Mouse (Mus musculus): ENCODE measurements around the gene Amfr.

Gene Amfr

DNA sequence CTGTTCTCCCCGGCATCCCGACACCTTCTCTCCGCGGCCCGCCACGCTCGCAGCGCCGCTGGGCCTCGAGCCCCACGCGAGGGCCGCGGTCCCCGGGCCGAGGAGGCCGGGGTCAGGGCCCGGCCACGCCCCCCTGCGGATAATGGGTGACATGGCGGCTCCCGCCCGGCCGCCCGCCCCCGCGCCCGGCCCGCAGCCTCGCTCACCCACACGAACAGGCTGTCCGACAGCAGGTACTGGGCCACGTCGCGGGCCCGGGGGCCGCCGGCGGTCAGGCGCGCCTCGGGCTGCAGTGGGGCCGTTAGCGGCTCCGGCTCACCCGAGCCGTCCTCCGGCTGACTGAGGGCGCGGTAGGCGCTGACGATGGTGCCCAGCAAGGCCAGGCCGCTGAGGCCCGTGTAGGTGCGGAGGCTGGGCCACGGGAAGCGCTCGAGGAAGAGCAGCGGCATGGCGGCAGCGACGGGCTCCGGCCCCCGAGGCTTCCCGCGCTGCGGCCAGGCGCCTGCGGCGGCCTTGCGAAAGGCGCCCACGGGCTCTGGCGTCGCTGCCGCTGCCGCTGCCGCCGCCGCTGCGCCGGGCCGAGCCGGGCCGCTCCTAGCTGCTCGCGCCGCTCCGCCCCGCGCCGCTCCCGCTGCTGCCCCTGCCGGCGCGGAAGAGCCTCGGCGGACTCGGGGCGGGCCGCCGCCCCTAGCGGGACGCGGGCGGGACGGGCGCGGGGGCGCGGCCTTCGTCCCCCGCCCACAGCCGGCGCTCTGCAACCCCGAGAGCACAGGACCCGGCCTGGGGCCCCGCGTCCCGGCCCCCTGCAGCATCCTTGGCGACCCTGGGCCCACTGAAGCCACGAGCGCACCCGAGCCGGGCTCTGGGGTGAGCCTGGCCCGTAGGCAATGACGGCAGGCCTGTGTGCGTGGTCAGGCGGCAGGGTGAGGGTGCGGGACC lies at the start of gene Amfr:
Gene Amfr, minus strand, starts transcription at position 830 of the 939 bp plus-strand sequence.
- peak; percentile 79 to 87 for DNase-seq

DNA sequence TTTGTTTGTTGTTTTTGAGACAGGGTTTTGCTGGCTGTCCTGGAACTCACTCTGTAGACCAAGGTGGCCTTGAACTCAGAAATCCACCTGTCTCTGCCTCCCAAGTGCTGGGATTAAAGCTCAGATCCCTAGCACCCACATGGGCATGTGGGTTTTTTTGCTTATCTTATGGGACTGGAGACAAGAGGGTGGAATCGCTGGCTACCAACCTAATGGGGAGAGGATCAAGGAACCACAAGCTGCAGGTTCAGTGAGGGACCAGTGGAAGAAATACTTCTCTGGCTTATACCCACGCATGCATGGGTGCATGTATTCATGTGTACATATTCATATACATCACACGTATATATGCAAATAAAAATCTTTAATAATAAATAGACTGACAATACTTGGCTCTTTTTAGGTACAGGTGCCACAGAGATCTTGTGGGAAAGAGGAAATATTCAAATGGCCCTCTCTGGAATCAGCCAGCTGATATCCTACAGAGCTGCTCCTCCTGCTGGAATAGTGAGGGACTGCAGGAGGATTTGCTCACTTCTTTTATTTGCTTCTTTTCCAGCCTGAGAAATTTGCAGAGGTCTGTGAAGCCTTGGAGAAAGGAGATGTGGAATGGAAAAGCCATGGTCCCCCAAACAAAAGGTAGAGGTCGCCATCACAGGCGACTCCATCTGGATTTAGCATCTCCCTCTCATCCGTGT lies 44.7 kb upstream of the Amfr start:
- peak in 1 of 2 experiments; percentile 60 for DNase-seq

DNA sequence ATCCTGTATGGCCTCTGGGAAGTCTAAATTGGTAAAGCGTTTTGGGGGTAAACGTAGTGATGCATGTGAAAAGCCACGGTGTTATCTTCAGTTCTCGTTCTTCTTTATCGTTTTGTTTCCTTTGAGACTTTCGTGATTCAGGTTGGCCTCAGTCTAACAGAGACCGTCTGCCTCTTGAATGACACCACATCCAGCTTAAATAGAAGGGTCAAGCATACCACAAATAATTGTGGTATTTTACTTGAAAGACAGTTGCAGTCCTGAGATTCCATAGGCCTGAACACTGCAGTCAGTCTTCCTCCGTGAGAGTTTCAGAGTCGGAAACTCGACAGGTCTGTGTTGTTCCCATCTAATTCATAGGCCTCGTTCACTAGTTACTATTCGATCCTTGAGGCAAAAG lies 40.1 kb upstream of the Amfr start:
- no peak for DNase-seq

DNA sequence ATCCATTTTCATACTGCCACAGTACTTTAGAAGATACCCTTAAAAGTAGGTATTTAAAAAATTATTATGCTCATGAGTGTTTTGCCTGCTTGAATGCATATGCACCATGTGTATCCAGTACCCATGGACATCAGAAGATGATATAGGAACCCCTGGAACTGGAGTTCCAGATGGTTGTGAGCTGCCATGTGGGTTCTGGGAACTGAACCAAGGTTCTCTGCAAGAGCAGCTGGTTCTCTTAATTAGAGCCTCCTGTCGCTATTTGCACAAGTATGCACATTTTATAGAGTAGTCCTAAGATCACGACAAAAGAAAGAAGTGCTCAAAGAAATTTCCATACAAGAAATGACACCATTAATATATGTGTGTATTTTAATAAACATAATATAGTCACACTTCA lies 35.2 kb upstream of the Amfr start:
- DNase-seq, result peak in 1 of 2 experiments; percentile 33

DNA sequence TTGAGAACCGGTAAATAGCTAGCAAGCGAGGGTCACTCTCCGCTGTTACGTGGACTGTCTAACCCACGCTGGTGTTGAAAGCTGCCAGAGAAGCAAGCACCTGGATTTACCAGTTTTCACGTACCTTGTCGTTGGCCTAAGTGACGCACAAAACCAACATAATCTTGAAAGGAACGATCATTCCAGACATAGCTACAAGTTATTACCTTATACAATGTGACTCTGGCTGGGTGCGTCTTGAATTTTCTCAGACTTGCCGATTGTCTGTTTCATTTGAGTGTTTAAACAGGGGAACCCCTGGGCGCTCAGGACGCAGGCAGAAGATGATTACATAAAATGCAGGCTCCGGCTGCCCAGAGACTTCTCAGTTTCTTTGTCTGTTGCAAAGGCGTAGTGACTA lies 25.2 kb upstream of the Amfr start:
- peak in 1 of 2 experiments; percentile 9 for DNase-seq

DNA sequence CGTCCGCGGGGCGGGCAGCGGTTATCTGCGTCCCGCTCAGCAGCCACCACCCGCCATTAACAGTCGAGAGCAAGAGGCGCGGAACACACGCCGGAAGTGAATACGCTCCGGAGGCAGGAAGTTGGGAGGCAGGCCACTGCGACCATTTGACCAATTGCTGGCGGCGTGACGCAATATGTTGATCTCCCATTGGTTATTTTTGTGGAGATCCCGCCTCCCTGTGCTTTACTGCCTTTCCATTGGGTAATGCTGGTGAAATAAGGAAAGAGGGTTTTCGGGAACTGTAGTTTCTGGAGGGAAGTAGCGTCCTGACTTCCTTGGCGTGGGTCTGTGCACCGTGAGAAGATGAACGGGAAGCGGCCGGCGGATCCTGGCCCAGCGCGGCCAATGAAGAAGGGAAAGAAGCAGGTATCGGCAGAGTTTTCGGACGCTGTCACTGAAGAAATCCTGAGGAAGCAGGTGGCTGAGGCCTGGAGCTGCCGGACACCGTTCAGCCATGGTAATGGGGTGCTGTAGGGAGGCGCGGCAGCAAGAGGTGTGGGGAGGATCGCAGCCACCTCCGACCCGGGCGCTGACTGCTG lies 24.4 kb upstream of the Amfr start, which contains the start of the genes Nudt21 and Ogfod1:
Gene Nudt21, minus strand, starts transcription at position 88 of the 581 bp plus-strand sequence.
Gene Ogfod1, plus strand, starts transcription at position 255 of the 581 bp plus-strand sequence.
- peak; percentile 95 for DNase-seq

DNA sequence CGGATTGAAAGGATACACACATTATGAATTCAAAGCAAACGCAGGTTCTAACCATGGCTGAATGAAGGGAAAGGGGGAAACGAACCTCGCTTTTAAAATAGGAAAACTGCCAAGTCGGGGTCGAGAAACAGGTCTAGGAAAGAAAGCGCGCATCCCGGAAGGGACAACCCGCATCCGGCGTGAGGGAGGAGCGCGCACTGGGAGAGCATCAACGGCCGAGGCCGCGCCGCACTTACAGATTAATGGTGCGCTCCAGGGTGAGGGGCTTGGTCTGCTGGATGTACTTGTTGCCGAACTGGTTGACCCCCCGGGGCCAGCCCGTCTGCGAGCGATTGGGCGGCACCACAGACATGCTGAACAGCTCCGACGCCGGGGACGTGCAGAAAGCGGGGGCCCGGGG lies 23.9 kb upstream of the Amfr start:
- DNase-seq, result peak; percentile 74 to 80

DNA sequence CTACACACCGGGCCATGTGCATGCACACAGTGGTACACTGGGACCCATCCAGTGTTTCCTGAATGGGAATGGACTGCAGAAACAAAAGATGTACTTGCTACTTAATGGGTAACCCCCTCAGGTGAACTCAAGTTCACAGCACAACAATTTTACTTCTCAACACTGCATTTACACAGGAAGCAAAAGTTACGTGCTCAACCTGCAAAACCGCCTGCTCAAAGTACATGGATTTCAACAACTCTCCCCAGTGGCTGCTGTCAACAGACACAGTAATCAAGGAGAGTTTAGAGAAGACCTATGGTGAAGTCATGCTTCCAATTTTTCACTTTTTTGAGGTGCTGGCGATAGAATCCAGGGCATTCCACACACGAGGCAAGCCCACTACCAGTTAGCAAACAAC lies 22.6 kb upstream of the Amfr start:
- no peak for DNase-seq

DNA sequence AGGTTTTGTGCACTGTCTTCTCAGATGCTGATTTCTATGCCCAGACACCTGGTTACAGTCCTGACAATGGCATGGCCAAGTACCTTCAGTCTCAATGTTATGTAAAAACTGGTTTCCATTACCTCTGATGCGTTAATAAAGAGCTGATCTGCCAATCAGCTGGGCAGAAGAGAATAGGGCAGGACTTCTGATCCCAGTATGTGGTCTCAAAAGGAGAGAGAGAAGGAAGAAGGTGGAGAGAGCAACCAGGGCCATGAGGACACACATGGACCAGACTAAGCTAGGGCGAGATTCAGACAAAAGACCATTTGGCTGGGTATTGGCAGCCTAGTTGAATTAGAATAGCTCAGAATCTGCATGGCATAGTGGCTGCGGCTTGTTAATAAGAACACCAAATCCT lies 21.0 kb upstream of the Amfr start:
- DNase-seq, result no peak

DNA sequence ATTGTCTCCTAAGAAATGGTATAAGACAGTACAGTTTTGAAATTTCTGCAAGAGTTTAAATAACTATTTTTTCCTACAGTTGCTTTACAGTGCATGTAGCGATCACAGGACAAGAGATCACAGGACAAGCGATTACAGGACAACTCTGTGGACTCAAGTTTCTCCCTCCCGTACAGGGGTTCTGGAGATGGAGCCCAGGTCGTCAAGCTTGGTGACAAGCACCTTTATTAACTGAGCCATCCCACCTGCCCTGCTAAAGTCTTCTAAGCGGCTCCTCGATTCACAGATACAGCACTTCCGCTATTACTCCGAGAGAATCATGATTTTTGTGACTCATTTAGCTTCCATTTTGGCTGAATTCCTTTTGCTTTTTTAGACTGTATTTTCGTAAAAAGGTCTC lies 17.1 kb upstream of the Amfr start:
- no peak for DNase-seq

DNA sequence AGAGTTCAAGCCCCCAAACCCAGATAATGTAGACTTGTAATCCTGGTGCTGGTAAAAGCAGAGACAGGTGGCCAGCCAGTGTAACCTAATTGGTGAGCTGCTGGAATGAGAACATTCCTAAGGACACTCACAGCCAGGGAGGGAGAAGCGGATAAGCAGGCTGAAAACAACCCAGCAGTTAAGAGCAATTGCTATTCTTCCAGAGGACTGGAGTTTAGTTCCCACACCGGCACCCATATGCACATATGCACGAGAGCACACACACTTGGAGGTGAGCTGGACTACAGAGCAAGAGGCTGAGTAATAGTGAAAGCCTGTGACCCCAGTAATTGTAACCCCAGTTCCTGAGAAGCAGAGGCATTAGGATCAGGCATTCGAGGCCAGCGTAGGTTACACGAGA lies 11.3 kb upstream of the Amfr start:
- DNase-seq, result no peak

DNA sequence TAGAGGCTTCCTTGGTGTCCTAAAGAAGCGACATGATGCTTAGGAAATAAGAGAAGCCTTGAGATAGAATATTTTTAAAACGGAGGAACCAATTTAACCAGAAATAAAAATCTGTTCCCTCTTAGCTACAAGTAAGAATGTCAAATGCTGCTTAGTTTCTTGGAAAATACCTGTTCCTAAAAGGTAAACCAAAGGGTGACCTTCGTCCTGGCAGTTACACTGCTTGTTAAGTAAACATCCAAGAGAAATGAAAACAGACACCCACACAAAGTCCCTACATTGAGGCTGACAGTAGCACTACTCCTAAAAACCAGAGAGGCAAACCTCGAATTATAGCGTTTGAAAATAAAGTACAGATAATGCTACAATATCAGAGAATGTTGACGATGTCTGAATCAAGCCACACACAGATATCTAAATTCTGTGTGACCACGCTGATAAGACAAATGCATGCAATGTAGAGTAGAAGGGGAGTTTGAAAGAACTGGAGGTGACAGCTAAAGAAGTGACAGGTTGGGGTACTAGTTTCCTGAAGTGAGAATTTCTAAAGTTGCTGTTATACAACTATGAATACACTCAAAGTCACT lies 477 bp upstream of the Amfr start:
- no peak for DNase-seq

DNA sequence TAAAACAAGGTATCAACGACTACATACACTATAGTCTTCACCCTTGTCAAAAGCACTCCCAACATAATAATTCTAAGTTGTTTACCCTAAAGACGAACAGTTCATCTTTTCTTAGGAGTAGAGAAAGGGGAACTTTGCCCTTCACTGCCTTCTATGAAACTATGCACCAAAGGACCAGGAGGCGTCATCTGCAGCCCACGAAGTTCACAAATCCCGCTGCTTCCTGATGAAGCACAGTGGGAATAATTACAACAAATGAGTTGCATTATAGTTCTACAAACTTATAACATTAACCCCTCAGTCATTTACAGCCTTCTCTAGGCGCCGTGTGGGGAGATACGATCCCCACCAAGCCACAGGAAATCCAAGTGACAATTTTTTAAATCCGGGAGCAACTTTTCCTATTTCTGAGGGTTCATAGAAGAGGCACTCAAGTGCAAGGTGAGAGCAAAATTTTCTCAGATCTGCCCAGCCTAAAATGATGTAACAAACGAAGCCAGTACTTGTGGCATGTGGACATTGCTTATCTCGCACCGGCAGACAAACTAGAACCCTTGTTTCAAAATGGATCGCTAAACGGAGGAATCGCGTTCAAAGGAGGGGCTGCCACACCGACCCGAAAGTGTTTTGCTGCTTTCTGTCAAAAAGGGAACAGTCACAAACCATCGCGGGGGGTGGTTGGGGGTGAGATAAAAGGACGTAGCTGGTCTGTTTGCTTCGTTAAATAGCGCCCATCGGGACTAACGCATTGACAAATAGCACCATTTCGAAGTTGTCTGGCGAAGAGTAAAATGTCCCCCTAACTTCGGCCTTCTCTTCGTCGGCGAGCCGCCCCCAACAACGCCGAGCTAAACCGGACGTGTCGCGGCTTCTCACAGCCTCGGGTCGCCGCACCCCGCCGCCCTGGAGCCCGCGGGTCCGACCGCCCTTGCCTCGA lies 1.3 kb downstream of the Amfr start:
- DNase-seq, result no peak

DNA sequence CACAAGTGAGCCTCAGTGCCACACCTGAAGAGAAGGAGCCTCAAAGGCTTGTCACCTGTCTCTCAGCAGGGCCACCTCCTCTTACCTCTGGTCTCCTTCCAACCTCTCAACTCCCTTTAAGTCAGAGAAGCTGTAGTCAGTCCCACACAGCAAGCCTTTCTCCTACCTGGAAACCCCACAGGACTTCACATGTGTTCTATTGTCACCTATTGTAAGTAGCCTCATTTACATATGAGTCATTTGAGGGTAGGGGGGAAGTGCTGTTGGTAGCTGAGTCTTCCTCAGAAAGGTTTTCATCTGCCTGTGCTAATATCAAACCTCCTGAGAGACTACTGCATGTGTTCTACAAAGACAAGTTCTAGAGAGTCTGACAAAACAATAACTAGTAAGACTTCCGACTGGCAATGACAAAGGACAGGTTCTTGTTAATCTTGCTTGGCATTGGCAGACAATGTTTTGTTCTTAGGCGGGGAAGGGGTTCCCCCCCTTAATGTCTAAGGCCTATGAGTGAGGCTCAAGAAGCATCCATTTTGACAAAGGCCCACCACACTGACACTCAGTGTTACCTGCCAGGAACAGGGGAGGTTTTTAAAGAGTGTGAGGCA lies 2.4 kb downstream of the Amfr start:
- no peak for DNase-seq

DNA sequence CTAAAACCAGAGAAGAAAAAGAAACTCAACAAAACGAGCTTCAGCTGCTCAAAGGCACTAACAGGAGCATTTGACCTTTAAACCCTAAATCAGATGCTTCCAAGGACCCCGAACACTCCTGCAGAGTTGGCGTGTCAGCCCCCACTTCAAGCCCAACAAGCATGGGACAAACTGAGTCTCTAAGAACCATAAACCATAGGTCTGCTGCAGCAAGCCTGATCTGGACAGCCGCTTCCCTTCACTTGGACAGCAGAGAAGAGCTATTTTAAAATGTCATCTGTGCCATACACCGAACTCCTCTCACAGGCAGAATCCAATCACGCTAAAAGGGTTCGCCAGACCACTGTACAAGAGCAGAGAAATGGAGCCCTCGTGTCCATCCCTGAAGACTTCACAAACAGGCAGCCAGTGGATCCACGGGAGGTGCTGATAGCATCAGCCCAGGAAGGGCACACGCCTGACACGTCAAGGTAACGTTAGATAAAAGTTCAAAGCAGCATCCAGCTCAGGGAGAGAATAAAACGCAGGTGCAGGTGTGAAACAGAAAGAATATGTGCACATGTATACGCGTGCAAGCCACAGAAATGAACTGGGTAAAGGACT lies 3.3 kb downstream of the Amfr start:
- no peak for DNase-seq

DNA sequence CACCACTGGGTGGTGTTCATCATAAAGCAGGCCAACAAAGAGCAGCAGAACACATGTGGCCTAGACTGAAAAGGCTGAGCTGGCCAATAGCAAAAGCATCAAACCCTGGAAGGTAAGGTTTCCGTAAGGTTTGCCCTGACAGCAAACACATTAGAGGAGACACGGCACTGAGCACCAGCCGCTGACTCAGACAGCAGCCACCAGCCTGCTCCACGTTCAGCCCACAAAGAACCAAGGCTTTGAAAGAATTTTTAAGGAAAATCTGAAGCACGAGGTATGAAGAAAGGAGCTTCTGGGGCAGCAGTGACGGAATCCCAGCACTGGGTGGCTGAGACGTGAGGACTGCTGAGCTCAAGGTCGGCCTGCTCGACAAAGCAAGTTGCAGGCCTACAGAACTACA lies 8.5 kb downstream of the Amfr start:
- DNase-seq, result no peak

DNA sequence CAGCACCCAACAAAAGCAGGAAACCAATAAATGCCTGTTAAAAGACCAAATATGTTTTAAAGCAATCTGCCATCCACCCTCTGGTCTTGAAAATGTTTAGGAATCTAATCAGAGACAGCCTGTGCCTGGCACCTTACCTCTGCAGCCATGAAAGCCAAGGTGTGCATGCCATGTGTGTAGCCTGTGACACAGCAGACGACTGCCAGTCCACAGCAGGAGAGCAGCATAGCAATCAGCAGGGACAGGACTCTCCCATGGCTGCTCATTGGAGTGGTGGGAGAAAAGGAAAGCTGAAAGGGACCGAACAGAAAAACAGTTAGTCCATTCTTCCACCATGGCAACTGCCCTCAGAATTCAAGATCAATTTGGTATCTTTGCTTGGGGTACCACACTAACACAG lies 13.7 kb downstream of the Amfr start:
- DNase-seq, result no peak

DNA sequence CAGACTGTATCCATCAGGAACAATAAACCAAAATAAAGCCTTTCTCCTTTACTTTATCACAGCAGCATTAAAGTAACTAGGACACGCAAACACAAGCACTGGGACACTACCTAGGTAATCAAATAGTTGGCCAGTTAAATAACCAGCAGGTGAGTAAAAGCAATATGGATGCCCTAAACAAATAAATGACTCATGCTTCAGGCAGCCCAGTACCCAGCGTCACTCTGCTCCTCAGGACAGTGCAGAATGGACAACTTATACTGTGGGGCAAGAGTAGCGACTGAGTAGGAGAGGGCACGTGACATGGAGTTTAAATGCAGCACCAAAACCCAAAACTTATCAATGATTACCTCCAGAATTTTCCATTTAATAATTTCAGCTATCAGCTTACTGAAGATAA lies 22.9 kb downstream of the Amfr start:
- DNase-seq, result no peak

DNA sequence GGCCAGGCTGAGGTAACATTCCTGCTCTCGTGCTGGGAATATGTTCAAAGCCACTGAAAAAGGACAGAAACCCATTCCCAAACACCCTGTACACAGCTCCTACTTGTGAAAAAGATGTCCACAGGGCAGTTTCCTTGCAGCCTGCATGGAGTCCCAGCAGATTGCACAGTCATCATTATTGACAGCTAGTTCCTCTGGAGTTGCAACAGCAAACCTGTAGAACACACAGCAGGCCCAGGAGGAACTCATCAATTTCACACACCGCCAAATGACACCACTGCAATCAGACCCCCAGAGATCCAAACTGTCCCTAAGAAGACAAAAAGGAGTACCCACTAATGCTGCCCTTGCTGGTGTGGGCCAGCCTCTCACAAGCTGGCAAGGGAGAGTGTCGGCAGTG lies 27.9 kb downstream of the Amfr start:
- DNase-seq, result no peak

DNA sequence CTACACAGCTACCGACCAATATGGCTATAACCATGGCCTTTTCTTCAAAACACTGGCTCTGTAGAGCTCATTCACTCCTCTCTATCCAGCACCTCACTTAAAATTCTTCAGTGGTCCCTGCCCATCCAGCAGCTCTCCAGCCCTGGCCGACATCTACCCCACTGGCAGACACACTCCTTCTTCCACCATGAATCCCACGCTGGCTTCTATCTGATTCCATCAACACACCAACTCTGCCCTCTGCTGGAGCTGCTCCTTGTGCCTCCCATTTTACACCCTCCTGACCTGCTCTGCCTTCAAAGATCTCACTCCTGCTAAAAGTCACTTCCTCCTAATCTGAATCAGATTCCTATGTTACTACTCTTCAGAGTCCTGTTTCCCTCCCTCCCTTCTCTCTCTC lies 28.8 kb downstream of the Amfr start:
- DNase-seq, result no peak

DNA sequence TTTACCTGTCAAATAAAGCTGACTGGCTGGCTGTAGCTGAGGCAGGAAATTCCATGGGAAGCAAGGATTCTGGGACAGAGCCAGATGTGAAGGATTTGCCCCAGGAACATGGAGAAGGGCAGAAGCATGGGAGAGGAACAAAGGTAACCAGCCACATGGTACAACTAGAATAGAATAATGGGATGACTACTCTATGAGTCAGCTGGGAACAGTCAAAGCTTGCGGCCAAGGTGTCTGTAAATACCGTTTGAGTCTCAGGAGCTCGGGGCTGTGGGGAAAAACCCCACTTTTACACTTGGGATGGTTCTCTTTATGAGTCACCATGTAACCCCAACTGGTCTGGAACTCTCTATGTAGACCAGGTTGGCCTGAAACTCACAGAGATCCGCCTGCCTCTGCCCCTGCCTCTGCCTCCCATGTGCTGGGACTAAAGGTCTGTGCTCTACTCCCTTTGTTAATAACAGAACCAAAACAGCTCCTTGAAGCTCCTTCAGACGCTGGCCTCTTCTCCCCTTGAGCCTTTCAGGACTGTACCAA lies 30.9 kb downstream of the Amfr start:
- no peak for DNase-seq

Measured in lung, postnatal 4 days (tissue).